Mouse (Mus musculus): ENCODE data around the gene Hba-a2.

The Hba-a2 gene

DNA sequence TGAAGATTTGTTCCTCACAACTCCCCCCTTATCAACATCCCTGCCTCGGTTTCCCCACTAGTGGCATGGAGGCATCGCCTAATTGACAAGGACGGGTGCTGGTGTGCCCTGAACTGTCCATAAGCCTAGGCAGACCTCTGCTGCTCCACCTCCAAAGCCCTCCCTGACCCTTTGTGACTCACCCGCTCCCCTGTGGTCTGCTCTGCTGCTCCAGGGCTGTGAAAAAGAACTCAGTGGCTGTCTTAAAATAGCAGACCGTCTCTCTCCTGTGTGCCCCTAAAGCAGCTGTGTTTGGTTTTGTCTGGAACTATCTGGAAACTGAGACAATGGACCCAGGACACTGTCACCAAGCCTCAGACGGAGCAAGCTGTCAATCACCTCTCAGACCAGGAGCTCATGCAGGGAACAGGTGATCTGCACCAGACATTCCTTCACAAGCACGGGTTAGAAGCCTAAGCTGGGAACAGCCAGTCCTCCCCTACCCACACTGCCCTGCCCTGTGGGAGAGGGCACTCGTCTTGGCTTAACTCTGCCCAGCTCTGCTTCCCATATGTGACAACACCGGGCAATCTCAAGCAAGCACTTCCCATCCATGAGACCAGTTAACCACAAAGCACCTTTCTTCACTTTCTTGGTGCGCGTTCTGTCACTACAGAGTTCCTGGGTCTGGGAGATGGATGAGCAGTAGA lies 24.4 kb downstream of the Hba-a2 start:
- CTCF ChIA-PET = interaction anchor here (0.6 to 0.8 kb wide), 2 partner anchors 67 to 863 kb away, joined by 3 read pairs; no protein-coding TSS in a partner anchor

- CTCF ChIA-PET = interaction anchor here (0.6 to 0.8 kb wide), 2 partner anchors 67 to 863 kb away, joined by 3 read pairs; no protein-coding TSS in a partner anchor
These were observed 24.9 kb downstream of the Hba-a2 start for GRCm38 (mm10) chr11:32321196-32321565.

DNA sequence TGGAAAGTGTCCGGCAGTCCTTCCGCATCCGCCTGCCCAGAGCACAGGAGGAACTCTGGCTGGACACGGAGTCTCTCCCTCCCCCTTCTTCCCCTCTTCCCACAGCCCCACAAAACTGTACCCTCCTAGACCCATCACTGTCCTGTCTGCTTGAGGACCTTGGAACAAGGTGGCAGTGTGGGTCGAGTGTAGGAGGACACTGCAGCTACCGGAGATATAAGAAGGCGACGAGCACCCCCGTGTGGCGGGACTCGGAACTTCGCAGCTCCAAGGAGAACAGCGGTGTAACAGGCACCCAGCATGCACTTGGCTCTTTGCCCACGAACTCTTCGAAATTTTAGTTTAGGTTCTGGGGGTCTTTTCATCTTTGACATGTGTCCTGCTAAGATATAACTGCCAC lies 28.3 kb downstream of the Hba-a2 start:
- CTCF ChIA-PET = no interaction called here

GRCm38 (mm10) chr11:32331075-32331474 lies 34.8 kb downstream of the Hba-a2 start:
- CTCF ChIA-PET = no interaction called here

GRCm38 (mm10) chr11:32331861-32332260 lies 35.6 kb downstream of the Hba-a2 start:
- CTCF ChIA-PET = no interaction called here

DNA sequence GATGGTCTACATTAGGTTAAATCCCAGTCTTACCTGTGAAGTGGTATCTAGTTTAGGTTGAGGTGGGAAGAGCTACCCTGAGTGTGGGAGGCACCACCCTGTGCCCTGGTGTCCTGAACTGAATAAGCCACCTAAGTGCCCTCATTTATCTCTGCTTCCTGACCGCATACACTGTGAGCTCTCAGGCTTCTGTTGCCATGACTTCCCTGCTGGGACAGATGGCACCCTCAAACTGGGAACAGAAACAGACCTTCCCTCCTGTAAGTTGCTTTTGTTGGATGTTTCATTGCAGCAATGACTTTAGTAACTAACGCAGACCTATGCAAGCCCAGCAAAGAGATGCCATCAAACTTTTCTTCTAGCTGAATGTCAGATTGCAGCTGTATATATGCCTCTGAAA lies 36.9 kb downstream of the Hba-a2 start:
- CTCF ChIA-PET = interaction anchor here (0.6 kb wide), 1 partner anchor 345 kb away, joined by 3 read pairs; no protein-coding TSS in a partner anchor

DNA sequence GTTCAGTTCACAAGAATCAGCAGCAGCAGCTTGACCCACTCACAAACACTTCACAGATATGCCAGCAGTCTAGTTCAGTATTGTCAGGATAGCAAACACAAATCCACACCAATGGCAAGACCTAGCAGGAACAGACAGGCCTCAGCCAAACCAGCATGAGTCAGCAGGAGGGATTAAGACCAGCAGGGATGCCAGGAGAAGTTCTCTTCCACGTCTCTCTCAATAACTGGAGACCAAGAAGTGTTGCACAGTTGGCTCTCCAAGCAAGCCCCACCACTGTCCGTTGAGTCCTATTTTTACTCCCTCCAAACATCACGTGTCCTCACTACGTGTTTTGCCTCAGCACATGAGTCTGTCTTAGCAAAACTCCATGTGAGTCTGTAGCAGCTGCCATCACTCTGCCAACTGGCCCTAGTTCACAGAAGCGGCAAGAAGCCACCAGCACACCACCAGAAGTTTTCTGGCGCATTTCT lies 40.2 kb downstream of the Hba-a2 start:
- CTCF ChIA-PET = no interaction called here

DNA sequence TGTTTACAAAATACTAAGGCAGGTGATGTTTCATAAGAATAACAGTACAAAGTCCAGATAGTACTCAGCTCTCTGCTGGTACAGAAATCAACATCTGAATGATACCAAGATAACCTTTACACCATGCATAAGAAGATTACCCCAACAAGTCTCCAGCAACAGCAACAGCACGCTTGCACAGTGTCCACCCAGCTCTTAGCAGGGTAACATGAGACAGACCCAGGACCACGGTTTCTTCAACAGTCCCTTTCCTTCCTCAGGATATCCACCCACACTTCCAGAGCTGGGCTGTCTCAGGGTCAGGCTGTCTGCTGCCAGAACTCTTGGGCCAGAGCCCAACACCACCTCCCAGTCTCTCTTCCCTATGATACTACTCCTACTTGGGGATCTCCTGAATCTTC lies 42.8 kb downstream of the Hba-a2 start:
- CTCF ChIA-PET = no interaction called here

DNA sequence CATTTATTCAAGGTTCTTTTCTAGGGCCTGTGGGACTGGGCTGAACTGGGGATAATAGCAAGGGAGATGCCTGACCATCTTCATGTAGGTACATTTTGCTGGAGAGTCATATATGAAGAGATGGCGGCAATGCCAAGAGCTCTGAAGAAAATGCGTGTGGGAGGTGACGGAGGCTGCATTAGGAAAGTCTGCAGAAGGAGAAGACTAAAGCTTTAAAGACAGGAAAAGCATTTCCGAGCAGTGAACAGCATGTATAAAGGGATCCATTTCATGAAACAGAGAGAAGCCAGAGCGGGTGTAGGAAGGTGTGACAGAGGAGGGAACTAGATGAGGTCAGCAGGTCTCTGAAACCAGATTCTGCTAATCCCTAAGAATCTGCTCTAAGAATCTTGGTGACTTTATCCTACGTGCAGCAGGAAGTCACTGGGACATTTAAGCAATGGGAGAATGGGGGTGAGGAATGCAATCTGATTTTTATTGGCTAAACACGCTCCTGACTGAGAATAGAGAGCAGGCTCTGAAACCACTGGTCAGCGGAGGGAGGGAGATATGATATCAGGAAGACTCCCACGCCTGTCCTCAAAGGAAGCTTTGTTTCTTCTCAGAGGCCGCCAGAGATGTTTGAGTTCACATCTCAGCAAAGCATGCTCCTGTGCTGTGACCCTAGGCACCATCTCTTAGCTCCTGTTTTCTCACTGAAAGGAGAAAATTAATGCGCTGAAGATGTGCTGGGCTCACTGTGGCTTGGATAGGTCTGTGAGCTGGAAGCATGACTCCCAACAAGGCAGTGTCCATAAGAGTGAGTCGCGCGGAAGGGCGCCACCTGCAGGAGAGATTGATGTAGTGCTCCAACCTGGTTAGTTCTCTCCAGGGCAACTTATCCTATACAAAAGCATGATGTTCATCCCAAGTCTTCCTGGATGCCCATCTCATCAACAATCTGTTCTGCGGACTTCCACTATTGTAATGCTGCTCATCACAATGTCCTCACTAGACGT lies 44.5 kb downstream of the Hba-a2 start:
- CTCF ChIA-PET = no interaction called here

DNA sequence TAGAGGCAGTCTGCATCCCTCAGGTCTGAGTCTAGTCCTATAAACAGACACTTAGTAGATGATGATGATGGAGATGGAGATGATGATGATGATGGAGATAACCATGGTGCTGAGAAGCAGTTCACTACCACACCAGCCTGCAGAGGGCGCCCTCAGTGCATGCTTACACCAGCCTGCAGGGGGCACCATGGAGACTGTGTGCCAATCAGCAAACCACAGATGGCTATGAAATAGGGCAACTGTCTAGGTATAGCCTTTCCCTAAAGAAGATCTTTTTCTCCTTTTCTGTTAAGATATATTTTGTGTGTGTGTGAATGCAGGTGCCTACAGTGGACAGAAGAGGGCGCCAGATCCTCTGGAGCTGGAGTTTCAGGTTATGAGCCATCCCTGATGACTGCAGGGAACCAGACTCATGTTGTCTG lies 46.5 kb downstream of the Hba-a2 start:
- CTCF ChIA-PET = no interaction called here

DNA sequence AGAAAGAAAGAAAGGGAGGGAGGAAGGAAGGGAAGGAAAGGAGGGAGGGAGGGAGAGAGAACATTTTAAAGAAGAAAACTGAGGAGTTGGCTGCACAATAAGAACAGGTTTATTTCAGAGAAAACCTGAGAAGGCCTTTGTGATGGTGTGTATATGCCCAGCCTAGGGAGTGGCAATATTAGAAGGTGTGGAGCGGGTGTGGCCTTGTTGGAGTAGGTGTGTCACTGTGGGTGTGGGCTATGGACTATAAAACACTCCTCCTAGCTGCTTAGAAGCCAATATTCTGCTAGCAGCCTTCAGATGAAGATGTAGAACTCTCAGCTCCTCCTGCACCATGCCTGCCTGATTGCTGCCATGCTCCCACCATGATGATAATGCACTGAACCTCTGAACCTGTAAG lies 47.1 kb downstream of the Hba-a2 start:
- CTCF ChIA-PET = no interaction called here

DNA sequence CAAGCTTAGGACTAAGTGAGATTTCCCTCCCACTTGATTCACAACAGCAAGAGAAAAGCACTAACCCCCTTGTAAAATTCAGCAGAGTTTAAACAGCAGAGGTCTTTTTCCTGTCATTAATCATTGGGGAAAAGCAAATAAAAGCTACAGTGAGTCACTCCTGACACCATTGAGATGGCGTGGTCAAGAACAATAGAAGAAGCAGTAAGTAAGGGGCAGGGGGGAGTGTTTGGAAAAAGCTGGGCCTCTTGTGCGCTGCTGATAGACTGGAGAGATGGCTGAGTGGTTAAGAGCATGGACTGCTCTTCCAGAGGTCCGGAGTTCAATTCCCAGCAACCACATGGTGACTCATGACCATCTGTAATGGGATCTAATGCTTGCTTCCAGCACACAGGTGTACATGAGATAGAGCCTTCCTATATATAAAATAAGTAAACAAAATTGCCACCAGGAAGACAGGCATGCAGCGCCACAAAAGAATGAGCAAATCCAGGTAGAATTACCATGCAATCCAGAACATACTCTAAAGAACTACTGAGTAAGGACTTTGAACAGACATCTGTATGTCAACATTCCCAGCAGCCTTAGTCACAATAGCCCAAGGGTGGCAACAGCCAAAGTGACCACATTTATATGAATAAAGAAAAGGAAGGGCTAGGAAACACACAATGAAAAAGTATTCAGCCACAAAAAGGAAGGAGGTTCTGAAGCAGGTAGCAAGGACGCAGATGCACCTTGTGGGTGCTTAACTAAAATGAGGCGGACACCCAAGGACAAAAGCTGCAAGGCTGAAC lies 49.4 kb downstream of the Hba-a2 start:
- CTCF ChIA-PET = no interaction called here

Data from spleen, embryonic (tissue).